Mouse (Mus musculus): ENCODE results near the gene Tmem131.

- TF ChIP-seq CTCF (IDR thresholded peaks at IDR 0.05), result no peak
- no peak for TF ChIP-seq EP300 (IDR thresholded peaks at IDR 0.05)
Observed at GRCm38 (mm10) chr1:36965831-36966230, 22.4 kb upstream of the Tmem131 start.

All from lung, postnatal 0 days (tissue).